Mouse (Mus musculus) hindbrain, embryonic 10.5 days (tissue): ENCODE results near the gene Gbgt1. TPM values are rescaled to one million over a fixed set of nuclear protein-coding genes. Genes with fewer than 3 reads are reported as not detected.

Experiments used
- DNase-seq: peaks from one replicate; pipeline ENCODE4 v3.0.0-alpha.2; 2017; ENCODE audit warnings: low spot score
- H3K27ac ChIP-seq: fragments of 300-500 bp; sonication (generic); 2 replicates; pipeline ENCODE4 v1.5.1; 2016; ENCODE audit warnings: mild to moderate bottlenecking, moderate library complexity
- H3K27me3 ChIP-seq: fragments of 300-500 bp; sonication (generic); 2 replicates; pipeline ENCODE4 v1.6.1; 2016; ENCODE audit warnings: mild to moderate bottlenecking; ENCODE audit not compliant: poor library complexity, insufficient read depth, severe bottlenecking
- H3K36me3 ChIP-seq: fragments of 300-500 bp; sonication (generic); 2 replicates; pipeline ENCODE4 v1.6.1; 2016; ENCODE audit warnings: mild to moderate bottlenecking, moderate library complexity
- H3K4me1 ChIP-seq: fragments of 300-500 bp; sonication (generic); replicated peaks from 2 replicates; pipeline ENCODE4 v1.6.1; 2016; ENCODE audit warnings: mild to moderate bottlenecking
- H3K4me3 ChIP-seq: fragments of 300-500 bp; sonication (generic); 2 replicates; pipeline ENCODE4 v1.5.1; 2016; ENCODE audit warnings: mild to moderate bottlenecking, moderate library complexity
- H3K9me3 ChIP-seq: fragments of 300-500 bp; sonication (generic); 2 replicates; pipeline ENCODE4 v1.6.1; 2016; ENCODE audit warnings: mild to moderate bottlenecking, moderate library complexity
- WGBS: fragments of 180-500 bp; shearing (Covaris S2); methylation state at CpG from one replicate; pipeline ENCODE4 v1.1.7; 2016; 5-methylcytosine and 5-hydroxymethylcytosine counted together
- polyA plus RNA-seq: library from polyadenylated mRNA; unstranded; fragments of >200 nt; fragmentation: Nextera tagmentation; extraction: Ambion mirVana; gene quantifications from 2 replicates; pipeline ENCODE4 v1.2.1, GENCODE M21; 2016

The Gbgt1 gene
- polyA plus RNA-seq, 1 experiment from 2014 or later: 0.14 TPM

DNA sequence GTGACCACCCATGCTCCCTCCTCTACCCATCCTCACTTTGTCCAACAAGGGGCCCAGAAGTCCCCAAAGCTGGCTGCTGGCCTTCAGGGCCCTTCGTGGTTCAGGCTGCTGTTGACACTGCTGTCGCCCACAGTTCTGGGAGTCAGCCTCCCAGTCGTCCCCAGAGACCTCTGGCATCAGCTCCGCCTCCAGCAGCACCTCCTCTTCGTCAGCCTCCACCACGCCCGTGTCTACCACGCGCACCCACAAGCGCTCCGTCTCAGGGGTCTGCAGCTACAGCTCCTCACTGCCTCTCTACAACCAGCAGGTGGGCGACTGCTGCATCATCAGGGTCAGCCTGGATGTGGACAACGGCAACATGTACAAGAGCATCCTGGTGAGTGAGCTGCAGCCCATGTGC, 52.5 kb downstream of the Gbgt1 start:
- Histone ChIP-seq H3K27ac (no peak overlapping the region), H3K36me3 (peaks cover 98% of the 10 kb centered on the region), H3K27me3 (no peaks in the 10 kb centered on the region), H3K4me1 (peaks cover 18% of the 10 kb centered on the region), H3K9me3 (no peaks in the 10 kb centered on the region), H3K4me3 (no peak overlapping the region)
- 92% methylated on average over 13 of the region's 13 CpGs for whole genome bisulfite sequencing
- DNase-seq: no peak

DNA sequence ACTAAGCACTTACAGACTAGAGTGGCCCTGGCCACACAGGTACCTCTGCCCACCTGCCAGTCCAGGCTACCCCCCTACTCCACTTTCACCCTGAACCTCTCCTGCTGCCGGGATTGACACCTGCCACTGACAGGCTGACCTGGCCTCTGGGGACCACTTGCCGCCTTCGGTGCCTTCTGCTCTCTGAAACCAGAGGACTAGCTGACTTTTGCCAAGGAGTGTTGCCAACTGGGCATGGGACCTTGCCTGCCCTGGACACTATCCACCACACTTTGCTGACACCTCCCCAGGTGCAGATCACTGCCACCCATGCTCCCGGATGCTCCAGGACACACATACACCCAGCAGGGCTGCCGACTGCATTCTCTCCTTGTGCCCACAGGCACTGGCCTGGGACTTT, 55.6 kb downstream of the Gbgt1 start:
- no peak overlapping the region for H3K4me3 ChIP-seq
- H3K4me1 ChIP-seq: peaks cover 8% of the 10 kb centered on the region
- no peaks in the 10 kb centered on the region for H3K27me3 ChIP-seq
- peaks cover 82% of the 10 kb centered on the region for H3K36me3 ChIP-seq
- 91% methylated on average over 5 of the region's 5 CpGs for WGBS
- H3K9me3 ChIP-seq: no peaks in the 10 kb centered on the region
- no peak for DNase-seq
- no peak overlapping the region for H3K27ac ChIP-seq

Other genes starting within 250 kb of the Gbgt1 start
- 4.3 and 5.2 TPM in 2 replicates for gene Ppp1r26, start 50.1 kb upstream of the Gbgt1 start, polyA plus RNA-seq
- 2.3 and 3.6 TPM in 2 replicates for gene 1700007K13Rik, start 30.6 kb upstream of the Gbgt1 start, polyA plus RNA-seq
- gene Mrps2, start 28.8 kb upstream of the Gbgt1 start, polyA plus RNA-seq: 61.7 and 63.1 TPM in 2 replicates
- gene Gm10134, start 9.2 kb downstream of the Gbgt1 start, polyA plus RNA-seq: 0.70 TPM in 1 of 2 replicates, not detected in the other
- gene Ralgds, start 16.2 kb downstream of the Gbgt1 start, polyA plus RNA-seq: 48.5 and 67.5 TPM in 2 replicates
- gene Cel, start 66.5 kb downstream of the Gbgt1 start, polyA plus RNA-seq: not detected in 2 replicates
- 59.8 and 61.0 TPM in 2 replicates for gene Gtf3c5, start 86.9 kb downstream of the Gbgt1 start, polyA plus RNA-seq
- 3.4 and 4.7 TPM in 2 replicates for gene Gfi1b, start 125.1 kb downstream of the Gbgt1 start, polyA plus RNA-seq
- gene Tsc1, start 144.3 kb downstream of the Gbgt1 start, polyA plus RNA-seq: 21.8 and 23.8 TPM in 2 replicates
- gene Spaca9, start 202.8 kb downstream of the Gbgt1 start, polyA plus RNA-seq: 4.4 TPM in 2 replicates
- 0.73 and 1.7 TPM in 2 replicates for gene Ak8, start 203.3 kb downstream of the Gbgt1 start, polyA plus RNA-seq